Mouse (Mus musculus) myocyte (in vitro differentiated cells): ENCODE measurements around the gene Nrip1. TPM values are rescaled to one million over a fixed set of nuclear protein-coding genes. Genes with fewer than 3 reads are reported as not detected.

ENCODE experiments used
- H3K27me3 ChIP-seq: one replicate; pipeline ENCODE4 v1.6.1; 2011; ENCODE audit not compliant: control insufficient read depth, insufficient read depth, insufficient read length
- H3K36me3 ChIP-seq: one replicate; pipeline ENCODE4 v1.6.1; 2011; ENCODE audit not compliant: control insufficient read depth, insufficient read depth
- H3K4me2 ChIP-seq: one replicate; pipeline ENCODE4 v1.6.1; 2011; ENCODE audit warnings: low read depth, control low read depth
- H3K4me3 ChIP-seq: one replicate; pipeline ENCODE4 v1.5.1; 2011; ENCODE audit warnings: mild to moderate bottlenecking, control low read depth, moderate library complexity
- H3K79me2 ChIP-seq: one replicate; pipeline ENCODE4 v1.6.1; 2011; ENCODE audit not compliant: control insufficient read depth, insufficient read depth
- H3ac ChIP-seq: one replicate; pipeline ENCODE4 v1.6.1; 2011; ENCODE audit not compliant: control insufficient read depth, insufficient read length
- CEBPB ChIP-seq: IDR thresholded peaks from 2 replicates; pipeline ENCODE4 v1.6.1; 2011; ENCODE audit warnings: mild to moderate bottlenecking, moderate library complexity; ENCODE audit not compliant: poor library complexity, insufficient read depth, severe bottlenecking
- E2F4 ChIP-seq: IDR thresholded peaks from one replicate; pipeline ENCODE4 v1.6.1; 2011; ENCODE audit warnings: mild to moderate bottlenecking, control low read depth, moderate library complexity; ENCODE audit not compliant: insufficient read depth
- MAX ChIP-seq: IDR thresholded peaks from one replicate; pipeline ENCODE4 v1.6.1; 2011; ENCODE audit warnings: low read depth, mild to moderate bottlenecking, control low read depth
- MYOD1 ChIP-seq, 3 experiments: IDR thresholded peaks; one replicate each; pipeline ENCODE4 v1.6.1; 2011; ENCODE audit warnings: control low read depth in 2 of 3, low read depth in 2 of 3, mild to moderate bottlenecking in 2 of 3, moderate library complexity in 1 of 3; ENCODE audit not compliant: insufficient read length in 2 of 3, control insufficient read depth in 1 of 3
- MYOG ChIP-seq, 3 experiments: IDR thresholded peaks; one replicate each; pipeline ENCODE4 v1.6.1; 2011; ENCODE audit warnings: control low read depth in 2 of 3, low read depth in 2 of 3, mild to moderate bottlenecking in 2 of 3; ENCODE audit not compliant: insufficient read length in 2 of 3, control insufficient read depth in 1 of 3, insufficient read depth in 1 of 3
- POLR2A ChIP-seq: IDR thresholded peaks from one replicate; pipeline ENCODE4 v1.6.1; 2011; ENCODE audit warnings: low read depth, mild to moderate bottlenecking, control low read depth, moderate library complexity; ENCODE audit not compliant: insufficient read length
- POLR2AphosphoS2 ChIP-seq: IDR thresholded peaks from one replicate; pipeline ENCODE4 v1.6.1; 2011; ENCODE audit warnings: low read depth, control low read depth; ENCODE audit not compliant: insufficient read length
- REST ChIP-seq: IDR thresholded peaks from one replicate; pipeline ENCODE4 v1.6.1; 2011; ENCODE audit warnings: mild to moderate bottlenecking, control low read depth, moderate library complexity; ENCODE audit not compliant: insufficient read depth, insufficient read length
- SRF ChIP-seq: IDR thresholded peaks from one replicate; pipeline ENCODE4 v1.6.1; 2011; ENCODE audit warnings: low read depth; ENCODE audit not compliant: control insufficient read depth, insufficient read length
- TCF12 ChIP-seq: IDR thresholded peaks from one replicate; pipeline ENCODE4 v1.6.1; 2011; ENCODE audit warnings: mild to moderate bottlenecking, control low read depth; ENCODE audit not compliant: poor library complexity, insufficient read depth, severe bottlenecking
- TCF3 ChIP-seq: IDR thresholded peaks from one replicate; pipeline ENCODE4 v1.6.1; 2011; ENCODE audit warnings: low read depth, control low read depth; ENCODE audit not compliant: insufficient read length
- USF1 ChIP-seq: IDR thresholded peaks from one replicate; pipeline ENCODE4 v1.6.1; 2011; ENCODE audit warnings: low read depth, mild to moderate bottlenecking, control low read depth, moderate library complexity
- polyA plus RNA-seq: library from polyadenylated mRNA; unstranded; fragments of >200 nt; fragmentation: generic; extraction: Trizol; gene quantifications from one replicate; pipeline ENCODE4 v1.2.1, GENCODE M21; 2012; ENCODE audit warnings: missing spikeins

Gene Nrip1
- polyA plus RNA-seq, 1 experiment = 3.9 TPM

- Histone ChIP-seq H3K27me3 (no peaks in the 10 kb centered on the region), H3K79me2 (peaks cover 14% of the 10 kb centered on the region), H3K36me3 (peaks cover 4% of the 10 kb centered on the region), H3K4me2 (no peak overlapping the region), H3ac (no peak overlapping the region), H3K4me3 (no peak overlapping the region)
- TF ChIP-seq USF1 (no peak), E2F4 (no peak), REST (no peak), TCF12 (no peak), MYOD1 (IDR thresholded peaks at IDR 0.05; ENCODE audit: control insufficient read depth in 1 of 3, insufficient read length in 2 of 3, low read depth in 2 of 3) (no peak), MAX (no peak), CEBPB (no peak), POLR2A (no peak), MYOG (IDR thresholded peaks at IDR 0.05; ENCODE audit: control insufficient read depth in 1 of 3, insufficient read depth in 1 of 3, insufficient read length in 2 of 3, low read depth in 2 of 3) (no peak), POLR2AphosphoS2 (no peak), TCF3 (no peak), SRF (no peak)
Measured at GRCm38 (mm10) chr16:76303436-76303835, 70.2 kb downstream of the Nrip1 start.

- TF ChIP-seq TCF12 (no peak), E2F4 (no peak), MAX (no peak), CEBPB (no peak), REST (no peak), SRF (no peak)
- no peak overlapping the region for H3K4me3 ChIP-seq
Measured at GRCm38 (mm10) chr16:76301728-76302050, 71.9 kb downstream of the Nrip1 start.

GRCm38 (mm10) chr16:76301037-76301727 is 72.4 kb downstream of the Nrip1 start:
- Histone ChIP-seq H3K27me3 (no peaks in the 10 kb centered on the region), H3K36me3 (peaks cover 4% of the 10 kb centered on the region), H3K4me3 (no peak overlapping the region), H3K79me2 (peaks cover 14% of the 10 kb centered on the region), H3K4me2 (no peak overlapping the region), H3ac (no peak overlapping the region)
- TF ChIP-seq POLR2A = no peak
- no peak for TF ChIP-seq MYOD1 (IDR thresholded peaks at IDR 0.05; ENCODE audit: control insufficient read depth in 1 of 3, insufficient read length in 2 of 3, low read depth in 2 of 3)
- no peak for TF ChIP-seq CEBPB
- no peak for TF ChIP-seq MAX
- no peak for TF ChIP-seq REST
- no peak for TF ChIP-seq TCF3
- TF ChIP-seq TCF12 = no peak
- TF ChIP-seq POLR2AphosphoS2 = no peak
- TF ChIP-seq E2F4 = no peak
- no peak for TF ChIP-seq SRF
- no peak for TF ChIP-seq MYOG (IDR thresholded peaks at IDR 0.05; ENCODE audit: control insufficient read depth in 1 of 3, insufficient read depth in 1 of 3, insufficient read length in 2 of 3, low read depth in 2 of 3)
- no peak for TF ChIP-seq USF1

More at GRCm38 (mm10) chr16:76301728-76302050, 71.9 kb downstream of the Nrip1 start:
- Histone ChIP-seq H3K4me2 (no peak overlapping the region), H3ac (no peak overlapping the region), H3K36me3 (peaks cover 4% of the 10 kb centered on the region), H3K27me3 (no peaks in the 10 kb centered on the region), H3K79me2 (peaks cover 14% of the 10 kb centered on the region)

- no peak overlapping the region for H3K4me2 ChIP-seq
- TF ChIP-seq POLR2A (no peak), POLR2AphosphoS2 (no peak), E2F4 (no peak), CEBPB (no peak), MAX (no peak), SRF (no peak)
- no peak overlapping the region for H3K4me3 ChIP-seq
- no peaks in the 10 kb centered on the region for H3K27me3 ChIP-seq
- H3K36me3 ChIP-seq = peaks cover 4% of the 10 kb centered on the region
- H3ac ChIP-seq = no peak overlapping the region
- H3K79me2 ChIP-seq = peaks cover 16% of the 10 kb centered on the region
Measured at GRCm38 (mm10) chr16:76300452-76300851, 73.2 kb downstream of the Nrip1 start.

- Histone ChIP-seq H3ac (no peak overlapping the region), H3K4me2 (no peak overlapping the region), H3K4me3 (no peak overlapping the region), H3K79me2 (peaks cover 17% of the 10 kb centered on the region), H3K27me3 (no peaks in the 10 kb centered on the region), H3K36me3 (peaks cover 5% of the 10 kb centered on the region)
- TF ChIP-seq SRF (no peak), MAX (no peak), TCF12 (no peak), USF1 (no peak), E2F4 (no peak), POLR2AphosphoS2 (no peak), REST (no peak), CEBPB (no peak), MYOD1 (IDR thresholded peaks at IDR 0.05; ENCODE audit: control insufficient read depth in 1 of 3, insufficient read length in 2 of 3, low read depth in 2 of 3) (no peak), MYOG (IDR thresholded peaks at IDR 0.05; ENCODE audit: control insufficient read depth in 1 of 3, insufficient read depth in 1 of 3, insufficient read length in 2 of 3, low read depth in 2 of 3) (no peak), POLR2A (no peak), TCF3 (no peak)
Measured at GRCm38 (mm10) chr16:76299511-76299910, 74.1 kb downstream of the Nrip1 start.
